Mouse (Mus musculus) embryonic fibroblast, embryonic 13.5 days (primary cell): ENCODE measurements around the gene Nyx. TPM values are rescaled to one million over a fixed set of nuclear protein-coding genes. Genes with fewer than 3 reads are reported as not detected.
A peak's percentile ranks its signal among the peaks of the same experiment; 100 is the strongest.

Source experiments
- H3K27ac ChIP-seq: 2 replicates; pipeline ENCODE4 v1.5.1; 2012; ENCODE audit warnings: low read length, control low read depth, inconsistent platforms; ENCODE audit not compliant: insufficient read depth
- H3K4me1 ChIP-seq: 2 replicates; pipeline ENCODE4 v1.6.1; 2011; ENCODE audit warnings: low read length; ENCODE audit not compliant: control insufficient read depth, insufficient read depth
- H3K4me3 ChIP-seq: 2 replicates; pipeline ENCODE4 v1.5.1; 2011; ENCODE audit warnings: mild to moderate bottlenecking, control low read depth, low read length; ENCODE audit not compliant: insufficient read depth
- CTCF ChIP-seq: IDR thresholded peaks from 2 replicates; pipeline ENCODE4 v1.5.1; 2011; ENCODE audit warnings: mild to moderate bottlenecking, control low read depth, low read length, moderate library complexity, borderline replicate concordance; ENCODE audit not compliant: insufficient read depth
- POLR2A ChIP-seq: IDR thresholded peaks from 2 replicates; pipeline ENCODE4 v1.6.1; 2011; ENCODE audit warnings: low read depth, mild to moderate bottlenecking, control low read depth, low read length, moderate library complexity
- polyA plus RNA-seq: library from polyadenylated mRNA; stranded (reverse); fragments of >200 nt; gene quantifications from 2 replicates; pipeline ENCODE4 v1.2.4, GENCODE M21; 2011; ENCODE audit warnings: low read depth; ENCODE audit not compliant: missing spikeins, insufficient read length

Gene Nyx
- polyA plus RNA-seq, 1 experiment, result not detected

DNA sequence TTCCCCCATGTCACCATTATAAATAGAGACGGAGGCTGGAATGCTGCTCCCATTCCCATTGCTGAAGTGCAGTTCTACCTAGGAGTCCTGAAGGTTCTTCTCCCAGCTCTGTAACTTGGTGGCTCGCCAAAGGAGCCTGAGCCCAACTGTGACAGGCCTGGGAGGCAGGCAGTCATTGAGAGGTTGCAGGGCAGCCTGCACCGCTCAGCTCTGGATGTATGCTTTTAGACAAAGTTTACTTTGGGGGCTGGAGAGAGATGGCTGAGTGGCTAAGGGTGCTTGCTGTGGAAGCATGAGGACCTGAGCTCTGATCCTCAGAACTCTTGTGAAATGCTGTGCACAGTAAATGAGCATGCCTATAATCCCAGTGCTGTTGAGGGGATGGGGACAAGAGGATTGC, 25.0 kb downstream of the Nyx start:
- TF ChIP-seq POLR2A, result no peak
- TF ChIP-seq CTCF, result no peak
- Histone ChIP-seq H3K27ac (no peak overlapping the region), H3K4me3 (no peak overlapping the region), H3K4me1 (no peaks in the 10 kb centered on the region)

DNA sequence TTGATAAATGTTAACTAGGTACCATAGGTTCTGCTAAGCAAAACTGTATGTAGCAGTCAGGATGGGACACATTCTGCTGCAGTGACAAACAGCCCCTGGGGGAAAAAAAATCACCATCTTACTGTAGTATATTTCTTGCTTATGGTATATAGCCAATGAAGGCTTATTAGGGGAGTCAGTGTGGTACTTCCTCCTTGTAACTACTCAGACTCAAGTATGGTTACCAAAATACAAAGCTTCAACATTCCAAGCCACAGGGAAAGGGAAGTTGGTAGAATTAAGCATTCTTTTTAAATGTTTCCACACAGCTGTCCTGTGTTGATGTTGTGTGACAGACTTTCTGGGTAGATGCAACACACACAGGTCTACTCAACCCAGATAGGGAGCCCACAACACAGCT, 27.0 kb downstream of the Nyx start:
- no peak overlapping the region for H3K4me3 ChIP-seq

DNA sequence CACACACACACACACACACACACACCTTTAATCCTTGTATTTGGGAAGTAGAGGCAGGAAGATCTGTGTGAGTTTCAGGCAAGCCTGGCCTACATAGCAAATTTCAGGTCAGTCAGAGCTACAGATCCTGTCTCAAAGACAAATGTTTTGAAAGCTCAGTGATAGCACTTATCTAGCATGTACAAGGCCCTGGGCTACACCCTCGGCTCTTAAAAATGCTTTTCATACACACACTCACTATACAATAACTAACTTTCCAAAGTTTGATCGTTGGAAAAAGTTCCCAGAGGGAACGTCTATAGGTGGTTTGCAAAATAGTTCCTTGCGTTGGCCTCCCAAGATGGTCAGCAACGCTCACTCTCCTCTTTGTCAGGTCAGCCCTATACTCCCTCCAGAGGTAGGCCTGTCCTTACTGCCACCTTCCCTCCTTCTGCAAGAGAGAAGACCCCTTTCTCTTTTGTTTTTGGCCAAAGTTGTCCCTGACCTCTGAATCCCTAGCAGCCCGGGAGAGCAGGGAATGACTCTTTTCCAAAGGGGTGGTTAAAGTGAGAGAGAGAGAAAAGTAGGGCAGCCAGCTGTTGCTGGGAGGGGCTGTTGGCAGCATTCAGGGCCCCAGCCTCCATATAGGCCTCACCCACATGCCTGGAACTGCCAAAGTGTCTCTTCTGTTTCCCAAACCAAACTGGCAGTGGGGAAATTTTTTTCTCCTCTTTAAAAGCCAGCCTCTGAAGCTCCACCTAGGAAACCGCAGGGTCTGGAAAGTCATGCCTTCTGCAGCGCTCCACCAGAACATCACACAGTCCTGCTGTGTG, 29.2 kb downstream of the Nyx start:
- H3K27ac ChIP-seq, result no peak overlapping the region
- no peaks in the 10 kb centered on the region for H3K4me1 ChIP-seq
- no peak for TF ChIP-seq CTCF
- no peak for TF ChIP-seq POLR2A

More for the DNA sequence above, 27.0 kb downstream of the Nyx start:
- Histone ChIP-seq H3K4me1 (no peaks in the 10 kb centered on the region), H3K27ac (no peak overlapping the region)
- TF ChIP-seq POLR2A (no peak), CTCF (no peak)

DNA sequence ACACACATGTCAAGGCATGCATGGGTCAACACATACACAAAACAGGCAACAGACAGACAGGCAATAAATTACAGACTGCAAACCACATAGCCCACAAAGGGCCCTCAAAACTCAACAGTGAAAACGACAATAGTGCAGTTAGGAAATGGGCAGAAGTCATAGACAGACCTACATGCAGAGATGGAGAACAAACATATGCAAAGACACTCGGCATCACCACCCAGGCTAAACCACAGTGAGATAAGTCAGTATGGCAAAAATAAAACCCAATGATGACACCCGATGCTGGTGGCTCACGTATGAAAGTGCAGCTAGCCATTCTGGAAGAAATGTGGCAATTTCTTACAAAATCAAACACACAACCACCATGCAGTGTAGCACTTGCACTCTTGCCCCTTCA, 34.4 kb downstream of the Nyx start:
- no peak overlapping the region for H3K27ac ChIP-seq
- H3K4me3 ChIP-seq, result no peak overlapping the region
- H3K4me1 ChIP-seq, result no peaks in the 10 kb centered on the region
- TF ChIP-seq CTCF (no peak), POLR2A (no peak)

More for the DNA sequence above, 29.2 kb downstream of the Nyx start:
- no peak overlapping the region for H3K4me3 ChIP-seq

DNA sequence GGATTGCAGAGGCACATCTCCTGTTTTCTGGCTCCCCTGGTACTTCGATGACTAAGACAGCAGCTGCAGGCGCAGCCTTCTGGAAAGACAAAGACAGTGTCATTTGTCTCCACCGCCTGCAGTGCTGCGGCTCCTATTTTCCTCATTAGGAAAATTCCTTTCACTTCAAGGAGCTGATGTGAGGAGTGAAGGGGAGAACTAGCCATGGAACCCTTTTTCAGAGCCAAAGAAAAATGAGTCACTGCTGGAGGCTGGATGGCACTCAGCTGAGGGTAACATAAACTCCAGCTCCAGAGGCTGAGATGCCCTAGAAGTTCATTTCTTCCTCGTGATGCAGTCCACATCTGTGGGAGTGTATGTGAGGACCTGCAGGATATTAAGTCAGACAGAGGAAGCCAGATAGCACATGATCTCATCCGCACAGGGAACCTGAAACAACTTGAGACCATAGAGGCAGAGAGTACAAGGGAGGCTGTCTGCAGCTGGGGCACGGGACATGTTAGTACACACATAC, 37.0 kb downstream of the Nyx start:
- no peak for TF ChIP-seq POLR2A
- no peak for TF ChIP-seq CTCF
- H3K27ac ChIP-seq, result peak overlapping the region; percentile 47

DNA sequence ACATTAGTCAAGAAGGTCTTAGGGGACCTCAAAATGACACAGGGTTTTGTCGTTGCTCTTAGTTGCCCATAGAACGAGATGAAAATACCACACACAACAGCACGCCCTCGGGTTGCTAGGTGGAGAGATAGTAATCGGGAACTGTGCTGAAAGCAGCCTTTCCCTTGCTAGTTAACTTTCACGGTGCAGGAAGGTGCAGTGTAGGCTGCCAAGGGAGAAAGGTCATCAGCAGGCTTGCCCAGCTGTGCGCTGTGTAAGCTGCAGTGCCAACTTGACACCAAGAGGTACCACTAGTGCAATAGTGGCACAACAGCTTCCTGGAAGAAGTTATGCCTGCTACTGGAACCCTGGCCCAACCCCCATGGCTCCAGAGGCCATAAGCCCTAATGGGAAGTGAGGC, 38.5 kb downstream of the Nyx start:
- no peaks in the 10 kb centered on the region for H3K4me1 ChIP-seq
- TF ChIP-seq CTCF (no peak), POLR2A (no peak)
- no peak overlapping the region for H3K4me3 ChIP-seq
- no peak overlapping the region for H3K27ac ChIP-seq

More for the DNA sequence above, 37.0 kb downstream of the Nyx start:
- Histone ChIP-seq H3K4me3 (no peak overlapping the region), H3K4me1 (no peaks in the 10 kb centered on the region)

DNA sequence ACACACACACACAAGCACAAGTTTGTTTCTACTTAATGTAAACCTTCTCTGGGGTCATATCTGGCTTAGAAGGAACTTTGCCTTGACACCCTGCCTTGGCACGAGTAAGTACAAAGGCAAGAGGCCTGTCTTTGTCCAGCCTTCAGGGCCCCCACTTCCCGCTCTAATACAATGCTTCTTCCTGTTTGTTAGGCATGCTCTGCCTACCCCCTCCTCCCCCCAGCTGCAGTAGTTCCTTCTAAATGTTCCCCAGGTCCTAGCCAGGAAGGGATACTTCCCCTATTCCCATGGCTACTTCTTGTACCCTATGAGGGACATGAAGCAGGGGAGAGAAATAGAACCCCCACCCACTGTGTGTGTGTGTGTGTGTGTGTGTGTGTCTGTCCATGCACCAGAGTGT, 40.5 kb downstream of the Nyx start:
- no peak overlapping the region for H3K4me3 ChIP-seq
- H3K27ac ChIP-seq, result no peak overlapping the region
- TF ChIP-seq POLR2A (no peak), CTCF (no peak)
- no peaks in the 10 kb centered on the region for H3K4me1 ChIP-seq

DNA sequence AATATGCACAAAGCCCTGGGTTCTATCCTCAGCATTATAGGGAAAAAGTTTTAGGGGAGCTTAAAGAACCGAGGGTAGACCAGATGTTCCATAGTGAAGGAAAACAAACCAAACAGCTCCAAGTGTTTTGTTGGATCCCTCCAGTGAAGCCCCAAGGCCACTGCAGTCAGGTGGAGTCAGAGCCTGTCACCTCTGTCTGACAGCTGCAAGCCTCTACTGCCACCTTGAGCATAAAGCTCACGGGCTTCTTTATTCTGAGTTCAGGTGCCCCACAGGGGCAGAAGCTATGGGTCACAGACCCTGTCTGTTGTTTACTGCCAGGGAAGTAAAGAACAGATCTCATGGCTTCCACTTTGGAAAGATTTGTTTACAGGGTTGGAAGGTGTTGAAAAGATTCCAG, 47.2 kb downstream of the Nyx start:
- no peak for TF ChIP-seq CTCF
- no peak for TF ChIP-seq POLR2A
- Histone ChIP-seq H3K27ac (no peak overlapping the region), H3K4me1 (no peaks in the 10 kb centered on the region), H3K4me3 (no peak overlapping the region)

DNA sequence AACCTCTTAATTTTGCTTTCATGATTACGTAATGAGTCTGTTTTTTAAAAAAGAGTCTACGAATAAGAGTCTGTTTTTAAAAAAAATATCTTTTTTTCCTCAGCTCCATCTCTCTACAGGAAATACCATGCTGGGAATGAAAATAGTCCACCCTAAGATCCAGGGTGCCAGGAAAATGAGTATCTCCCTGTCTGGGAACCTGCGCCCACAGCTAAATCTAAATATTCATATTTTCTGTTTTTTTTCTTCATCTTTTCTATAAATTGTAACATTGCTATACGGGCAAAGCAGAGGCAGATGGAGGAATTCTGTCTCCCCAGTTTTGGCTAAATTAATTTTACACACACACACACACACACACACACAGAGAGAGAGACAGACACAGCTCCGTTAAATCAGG, 48.0 kb downstream of the Nyx start:
- Histone ChIP-seq H3K4me3 (no peak overlapping the region), H3K4me1 (no peaks in the 10 kb centered on the region), H3K27ac (no peak overlapping the region)
- TF ChIP-seq POLR2A (no peak), CTCF (no peak)

DNA sequence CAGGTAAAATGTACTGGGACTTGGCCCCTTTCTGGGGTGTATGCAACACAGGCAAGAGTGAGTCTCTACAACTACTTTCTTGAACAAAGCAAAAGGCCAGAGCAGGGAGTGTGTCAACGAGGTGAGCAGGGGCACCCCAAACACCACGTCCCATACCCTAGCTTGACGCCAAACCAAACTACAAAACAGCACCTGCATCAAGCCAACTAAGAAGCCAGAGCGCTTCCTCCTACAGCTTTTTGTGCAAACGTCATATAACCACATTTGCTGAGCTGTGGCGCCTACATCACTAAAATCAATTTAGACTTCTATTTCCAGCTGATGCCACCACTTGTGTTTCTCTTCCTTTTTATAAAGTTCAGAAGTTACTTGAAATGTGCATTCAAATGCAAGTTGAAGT, 50.5 kb downstream of the Nyx start:
- no peaks in the 10 kb centered on the region for H3K4me1 ChIP-seq
- no peak overlapping the region for H3K27ac ChIP-seq
- no peak overlapping the region for H3K4me3 ChIP-seq
- no peak for TF ChIP-seq CTCF
- TF ChIP-seq POLR2A, result no peak
